Mouse (Mus musculus) adrenal gland, postnatal 10 days (tissue): Measurements from ENCODE around the gene Egfem1. TPM values are rescaled to one million over a fixed set of nuclear protein-coding genes. Genes with fewer than 3 reads are reported as not detected.
A peak's percentile ranks its signal among the peaks of the same experiment; 100 is the strongest.

Experiments
- DNase-seq: peaks from one replicate; pipeline ENCODE4 v3.0.0; 2021; ENCODE audit warnings: mixed read lengths
- total RNA-seq, 2 experiments: library from RNA; stranded (reverse); gene quantifications; 2 replicates each; pipeline ENCODE4 v1.2.3; 2021

Gene Egfem1
- total RNA-seq, 2 experiments from 2014 or later: 0.58 to 0.60 TPM

GRCm38 (mm10) chr3:29345805-29346204, 264.0 kb downstream of the Egfem1 start:
- no peak for DNase-seq

DNA sequence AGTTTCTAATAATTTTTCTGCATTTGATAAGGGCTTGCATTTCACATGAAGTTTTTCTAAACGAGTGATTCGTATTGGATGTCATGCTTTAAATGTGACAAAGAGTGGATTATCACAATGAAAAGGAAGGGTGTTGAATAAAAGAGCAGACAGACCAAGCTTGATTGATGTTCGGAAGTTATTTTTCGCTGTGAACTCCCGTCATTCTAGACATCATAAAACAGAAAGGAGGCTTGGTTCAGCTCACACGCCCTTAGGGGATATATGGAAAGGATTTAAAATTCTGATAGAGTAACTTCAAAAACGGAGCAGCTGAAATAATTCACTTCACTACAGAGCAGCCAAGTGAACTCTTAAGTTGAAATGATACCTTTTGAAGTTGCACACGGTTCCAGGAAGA, 285.1 kb downstream of the Egfem1 start:
- no peak for DNase-seq

- peak; percentile 18 for DNase-seq
These were observed 288.7 kb downstream of the Egfem1 start for GRCm38 (mm10) chr3:29370519-29370918.

DNA sequence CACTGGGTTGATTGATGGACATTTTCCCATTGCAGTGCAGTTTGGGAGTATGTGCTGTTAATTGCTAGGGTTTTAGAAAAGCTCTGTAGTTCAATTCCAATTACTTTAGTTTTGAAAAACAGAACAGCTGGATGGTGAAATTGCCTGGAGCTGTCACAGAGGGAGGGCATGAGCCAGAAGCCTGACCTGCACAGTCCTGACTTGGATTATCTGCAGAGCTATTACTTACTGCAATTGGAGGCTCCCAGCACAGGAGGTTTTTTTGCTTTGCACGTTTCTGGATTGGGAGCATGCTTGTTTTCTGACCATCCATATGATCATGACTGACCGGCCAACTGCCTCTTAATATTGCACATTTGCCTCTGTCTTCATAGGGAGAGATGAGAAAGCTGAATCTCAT, 299.4 kb downstream of the Egfem1 start:
- DNase-seq: no peak

- DNase-seq: no peak
These were observed 317.2 kb downstream of the Egfem1 start for GRCm38 (mm10) chr3:29399064-29399463.

GRCm38 (mm10) chr3:29421634-29422033, 339.8 kb downstream of the Egfem1 start:
- DNase-seq: no peak

DNA sequence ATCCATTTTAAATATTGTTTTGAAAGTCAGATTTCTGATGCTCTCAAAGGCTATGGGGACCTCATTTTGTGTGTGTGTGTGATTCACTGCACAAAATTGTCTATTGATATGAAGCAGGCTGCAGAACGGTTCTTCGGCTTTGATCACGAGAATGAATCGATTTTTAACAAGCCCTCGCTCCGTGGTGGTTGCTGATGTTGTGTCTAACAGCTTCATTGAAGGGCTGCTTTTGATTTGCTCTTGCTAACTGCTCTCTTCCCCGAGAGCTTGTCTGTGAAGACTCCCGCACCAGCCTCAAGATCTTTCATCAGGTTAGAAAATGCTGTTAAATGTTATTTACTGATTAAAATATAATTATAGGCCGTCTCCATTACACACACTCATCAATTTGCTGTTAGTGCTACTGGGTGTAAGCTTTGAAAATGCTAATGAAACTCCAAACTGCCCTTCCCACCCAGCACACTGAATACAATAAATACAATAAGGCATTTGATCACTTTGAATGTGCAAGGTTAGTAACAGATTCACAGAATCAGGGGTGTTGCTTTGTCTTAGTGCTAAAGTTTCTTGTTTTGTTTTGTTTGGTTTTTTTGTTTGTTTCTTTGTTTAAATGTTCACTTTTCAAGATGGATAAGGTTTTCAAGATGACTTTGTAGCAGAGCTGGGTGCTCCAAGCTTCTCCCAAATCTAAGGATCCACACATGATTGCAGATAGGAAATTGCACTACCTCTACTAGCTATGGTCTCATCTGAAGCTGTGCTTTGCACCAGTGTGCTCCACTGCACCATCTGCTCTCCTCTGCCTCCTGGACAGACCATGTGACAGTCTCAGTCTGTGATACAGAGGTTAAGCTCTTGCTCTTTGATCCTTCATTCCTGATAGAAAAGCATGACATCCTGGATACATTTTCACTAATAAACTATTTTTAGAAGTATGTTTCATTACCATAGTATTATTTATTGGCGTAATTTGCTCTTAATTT, 350.6 kb downstream of the Egfem1 start:
- DNase-seq: no peak

DNA sequence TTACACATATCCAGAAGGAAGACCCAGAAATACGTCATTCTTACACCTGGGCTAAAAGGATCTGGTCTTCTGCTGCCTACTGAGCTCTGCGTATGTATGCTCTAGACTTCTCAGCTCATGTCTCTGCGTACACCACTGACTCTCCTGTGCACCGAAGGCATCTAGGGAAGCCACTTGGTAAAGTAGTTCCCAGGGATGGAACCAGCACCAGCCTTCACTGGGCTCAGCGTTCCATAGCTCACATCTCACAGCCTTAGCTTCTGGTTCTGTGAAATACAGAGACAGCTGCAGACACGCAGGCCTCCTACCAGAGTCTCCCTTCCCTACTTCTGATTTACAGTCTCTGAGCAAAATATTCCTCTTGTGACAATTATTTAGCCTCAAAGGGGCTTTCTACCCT, 361.2 kb downstream of the Egfem1 start:
- DNase-seq: no peak

DNA sequence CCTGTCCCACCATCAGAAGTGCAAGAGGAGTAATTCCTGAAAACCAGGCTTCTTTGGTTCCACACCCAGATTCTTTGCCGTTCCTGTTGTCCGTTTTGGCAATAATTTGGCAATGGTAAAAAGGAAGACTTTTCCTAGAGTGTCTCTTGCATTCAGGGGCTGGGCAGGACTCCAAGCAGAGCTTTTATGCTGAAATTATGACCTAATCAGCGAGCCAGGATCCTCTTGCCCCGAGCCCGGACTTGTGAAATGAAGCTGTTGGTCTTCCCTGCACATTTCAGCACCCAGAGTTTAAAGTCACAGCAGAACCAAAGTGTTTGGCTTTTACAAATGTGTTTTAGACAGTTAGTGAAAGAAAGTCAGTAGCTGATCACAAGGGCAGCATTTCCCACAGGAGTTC, 362.8 kb downstream of the Egfem1 start:
- peak; percentile 64 for DNase-seq

GRCm38 (mm10) chr3:29446081-29446480, 364.3 kb downstream of the Egfem1 start:
- DNase-seq: no peak

- peak; percentile 53 for DNase-seq
These were observed 367.1 kb downstream of the Egfem1 start for GRCm38 (mm10) chr3:29448829-29449406.

GRCm38 (mm10) chr3:29498211-29498610, 416.4 kb downstream of the Egfem1 start:
- DNase-seq: no peak

DNA sequence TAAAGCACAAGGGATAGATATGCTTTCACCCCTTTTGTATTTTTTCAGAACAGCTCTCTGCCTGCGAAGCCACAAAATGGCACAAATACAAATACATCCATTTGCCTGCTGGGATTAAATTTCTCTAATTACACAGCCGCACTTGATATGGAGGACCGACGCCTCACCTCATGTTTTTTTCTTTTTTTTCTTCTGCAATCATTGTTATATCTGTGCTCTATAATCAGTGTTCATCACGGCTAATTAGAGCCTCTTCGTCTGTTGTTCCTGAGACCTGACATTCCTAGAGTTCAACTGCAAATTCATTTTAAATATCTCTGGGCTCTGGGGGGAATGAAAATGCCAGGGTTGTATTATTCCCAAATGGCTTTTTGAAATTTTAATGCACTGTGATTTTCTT, 417.4 kb downstream of the Egfem1 start:
- DNase-seq: no peak

GRCm38 (mm10) chr3:29525298-29525962, 443.6 kb downstream of the Egfem1 start:
- no peak for DNase-seq

DNA sequence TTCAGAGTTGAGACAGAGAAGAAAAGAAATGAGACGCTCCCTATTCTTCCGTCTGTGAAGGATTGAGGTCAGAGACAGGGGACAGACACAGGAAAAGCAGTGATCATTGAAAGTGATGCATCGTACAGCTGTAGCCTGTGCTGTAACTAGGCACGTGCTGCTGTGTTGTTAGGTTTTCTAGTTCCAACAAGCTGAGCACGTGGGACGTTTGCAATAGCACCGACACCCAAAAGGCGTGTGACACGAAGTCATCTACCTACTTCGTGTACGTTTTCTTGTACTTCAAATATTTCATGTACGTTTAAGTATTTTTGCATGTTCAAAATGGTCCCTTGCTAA, 444.1 kb downstream of the Egfem1 start:
- no peak for DNase-seq

- peak; percentile 7 for DNase-seq
These were observed 457.4 kb downstream of the Egfem1 start for GRCm38 (mm10) chr3:29539211-29539610.

DNA sequence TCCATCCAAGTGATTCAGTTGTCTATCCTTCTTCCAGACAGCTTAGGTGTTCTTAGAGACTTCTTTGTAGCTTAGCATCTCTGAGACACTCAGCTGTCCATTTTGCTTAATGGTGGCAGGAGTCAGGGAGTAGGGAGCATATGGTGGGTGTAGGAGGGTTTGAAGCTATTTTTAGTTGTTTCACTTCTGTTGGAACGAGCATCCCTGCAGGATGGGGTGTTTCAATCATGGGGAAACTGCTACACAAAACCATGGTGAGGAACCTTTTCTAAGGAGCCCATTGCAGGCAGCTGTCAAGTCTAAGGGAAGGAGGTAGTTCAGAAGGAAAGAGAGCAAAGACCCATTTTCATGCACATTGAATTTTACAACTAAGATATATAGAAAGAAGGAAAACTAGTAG, 458.1 kb downstream of the Egfem1 start:
- no peak for DNase-seq

- no peak for DNase-seq
These were observed 459.8 kb downstream of the Egfem1 start for GRCm38 (mm10) chr3:29541477-29542079.

DNA sequence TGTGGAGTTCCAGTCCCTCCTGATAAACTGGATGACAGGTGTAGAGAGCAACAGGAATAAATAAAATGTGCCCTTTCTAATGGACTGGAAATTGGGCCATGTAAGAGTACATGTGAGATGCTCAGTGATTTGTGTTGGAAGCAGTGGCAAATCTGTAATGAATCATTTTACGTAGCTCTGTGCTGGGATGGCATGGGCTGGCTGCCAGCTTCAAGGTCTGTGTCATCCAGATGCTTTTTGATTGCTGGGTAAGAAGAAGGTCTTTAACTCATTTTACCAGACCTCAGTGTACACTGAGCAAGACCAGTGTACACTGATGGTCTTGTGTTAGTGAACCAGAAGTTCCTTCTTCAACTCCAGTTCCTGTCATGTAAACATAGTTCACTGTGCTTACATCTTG, 462.2 kb downstream of the Egfem1 start:
- peak; percentile 28 for DNase-seq

DNA sequence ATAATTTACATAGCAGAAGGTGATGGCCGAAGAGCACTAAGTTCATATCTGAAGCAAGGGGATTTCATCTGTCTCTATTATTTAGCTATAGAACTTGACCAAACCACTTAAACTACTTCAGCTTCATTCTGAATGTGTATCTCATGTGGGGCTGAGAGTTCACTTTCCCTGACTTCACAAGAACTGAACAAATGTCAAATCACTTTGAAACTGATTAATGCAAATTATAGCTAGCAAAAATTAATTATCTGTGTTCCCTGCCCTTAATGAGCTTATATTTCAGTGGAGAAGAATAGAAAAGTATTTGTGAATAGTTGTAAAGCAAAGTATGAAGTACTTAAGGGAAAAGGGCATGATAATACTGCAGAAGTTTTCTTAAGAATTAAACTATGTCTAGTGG, 481.3 kb downstream of the Egfem1 start:
- DNase-seq: no peak

- no peak for DNase-seq
These were observed 496.4 kb downstream of the Egfem1 start for GRCm38 (mm10) chr3:29578055-29578860.

- DNase-seq: no peak
These were observed 500.9 kb downstream of the Egfem1 start for GRCm38 (mm10) chr3:29582749-29583148.
